Mouse (Mus musculus) right cerebral cortex, adult 18-20 months (tissue): ENCODE data around the gene Dok3.
"Not testable (repeated sequence)": the region's sequence is repeated elsewhere in the genome, so short reads cannot be mapped to it uniquely, and the experiment has no call there.

Source experiments
- DNase-seq: peaks from one replicate; pipeline ENCODE4 v3.0.0; 2022; ENCODE audit warnings: mixed read lengths

Dok3 gene

DNA sequence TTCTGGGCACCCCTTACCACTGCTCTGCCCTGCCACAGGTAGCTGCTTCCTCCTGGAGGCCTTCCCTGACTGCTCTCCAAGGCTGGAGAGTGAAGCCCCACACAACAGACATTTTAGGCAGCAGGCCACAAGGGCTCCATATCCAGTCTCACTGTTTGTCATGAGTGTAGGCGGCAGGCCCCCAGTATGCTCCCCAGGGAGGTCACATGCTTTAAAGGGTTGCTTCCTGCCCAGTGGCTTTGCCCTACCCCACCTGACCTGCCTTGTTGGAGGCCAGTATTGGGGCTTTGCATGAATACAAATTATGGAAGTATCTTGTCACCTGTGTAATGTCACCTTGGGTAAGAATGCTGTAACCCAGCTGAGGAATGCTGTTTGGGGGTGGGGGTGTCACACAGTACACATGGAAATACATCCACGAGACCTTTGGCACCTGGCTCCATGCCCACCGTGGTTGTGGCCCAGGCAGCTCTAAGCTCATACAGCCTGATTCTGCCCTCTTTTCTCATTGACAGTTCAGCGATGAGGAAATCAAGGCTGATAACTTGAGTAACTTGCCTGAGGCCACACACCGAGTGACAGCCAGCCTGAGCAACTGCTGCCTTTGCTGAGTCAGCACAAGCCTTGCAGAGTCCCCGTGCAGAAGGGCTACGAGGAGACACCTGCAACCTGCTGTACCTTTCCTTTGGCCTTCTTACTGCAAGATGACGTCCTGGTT lies at the start of gene Dok3:
TSS of gene Dok3 (minus strand) at position 99 of the 718 bp plus-strand sequence.
- DNase-seq = no peak

- no peak for DNase-seq
These were observed 49.0 kb upstream of the Dok3 start for GRCm38 (mm10) chr13:55578086-55578485.

DNA sequence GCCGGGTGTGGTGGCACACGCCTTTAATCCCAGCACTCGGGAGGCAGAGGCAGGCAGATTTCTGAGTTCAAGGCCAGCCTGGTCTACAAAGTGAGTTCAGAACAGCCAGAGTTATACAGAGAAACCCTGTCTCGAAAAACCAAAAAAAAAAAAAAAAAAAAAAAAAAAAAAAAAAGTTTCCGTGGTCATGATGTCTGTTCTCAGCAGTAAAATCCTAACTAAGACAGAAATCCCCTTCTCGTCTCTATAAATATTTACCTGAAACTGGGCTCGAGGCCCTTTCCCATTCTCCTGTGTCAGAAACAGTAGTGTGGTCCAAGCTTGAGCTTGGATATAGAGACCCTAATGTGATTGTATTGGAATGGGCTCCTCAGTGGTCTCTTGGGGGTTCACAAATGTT lies 47.8 kb upstream of the Dok3 start:
- not testable (repeated sequence) for DNase-seq

- no peak for DNase-seq
These were observed 46.8 kb upstream of the Dok3 start for GRCm38 (mm10) chr13:55575932-55576331.

- no peak for DNase-seq
These were observed 45.2 kb upstream of the Dok3 start for GRCm38 (mm10) chr13:55574321-55574720.

- no peak for DNase-seq
These were observed 44.3 kb upstream of the Dok3 start, which contains the start of gene Tmed9 for GRCm38 (mm10) chr13:55573432-55573831. TSS of gene Tmed9 (plus strand) at chr13:55573732.

DNA sequence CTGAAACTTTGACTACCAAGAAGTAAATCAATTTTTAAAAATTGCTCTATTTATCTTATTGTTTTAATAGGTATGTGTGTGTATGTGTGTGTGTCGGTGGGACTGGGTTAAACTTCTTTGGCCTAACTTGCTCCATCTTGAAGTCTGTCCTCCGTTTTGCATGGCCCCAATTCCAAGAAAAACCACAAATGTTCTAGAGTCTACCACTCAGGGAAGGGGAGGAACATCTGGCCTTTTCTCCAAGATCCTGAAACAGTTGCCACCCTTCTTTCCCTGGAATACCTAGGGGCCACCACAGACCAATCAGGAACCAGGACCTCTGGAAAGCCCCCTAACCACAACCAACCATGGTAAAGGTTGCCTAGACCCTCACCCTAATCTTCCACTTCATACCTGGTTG lies 42.9 kb upstream of the Dok3 start:
- DNase-seq = no peak

DNA sequence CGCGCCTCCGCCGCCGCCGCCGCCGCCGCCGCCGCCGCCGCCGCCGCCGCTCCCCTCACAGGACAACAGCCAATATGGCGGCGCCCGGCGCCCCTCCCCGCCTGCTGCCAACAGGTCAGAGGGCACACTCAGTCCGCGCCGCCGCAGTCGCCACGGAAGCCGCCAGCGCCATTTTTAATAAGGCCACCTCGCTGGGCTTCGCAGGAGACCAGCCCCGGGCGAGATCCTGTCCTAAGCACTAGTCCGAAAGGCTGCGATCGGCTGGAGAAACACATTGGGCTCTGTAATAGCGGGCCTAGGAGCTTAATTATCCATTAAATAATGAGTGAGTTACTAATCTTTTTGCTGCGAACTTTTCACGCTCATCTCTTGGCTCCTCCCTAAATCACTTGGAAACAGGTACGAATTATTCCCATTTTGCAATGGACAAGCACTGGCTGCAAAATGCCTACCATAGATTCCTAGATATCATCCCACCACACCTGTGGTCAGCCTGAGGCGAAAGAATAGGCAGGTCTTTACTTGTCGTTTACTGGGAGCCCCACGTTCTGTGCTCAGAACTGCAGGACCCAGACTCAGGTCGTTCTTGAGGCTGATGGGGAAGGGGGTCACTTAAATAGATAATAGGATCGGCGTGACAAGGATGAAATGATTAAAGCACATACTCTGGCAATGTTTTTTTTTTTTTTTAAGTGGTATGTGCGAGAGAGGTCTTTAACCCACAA lies 42.1 kb upstream of the Dok3 start, which contains the start of gene Fam193b:
TSS of gene Fam193b (minus strand) at position 94 of the 725 bp plus-strand sequence.
- DNase-seq = peak; percentile 94

GRCm38 (mm10) chr13:55570286-55570973 lies 41.3 kb upstream of the Dok3 start:
- no peak for DNase-seq

DNA sequence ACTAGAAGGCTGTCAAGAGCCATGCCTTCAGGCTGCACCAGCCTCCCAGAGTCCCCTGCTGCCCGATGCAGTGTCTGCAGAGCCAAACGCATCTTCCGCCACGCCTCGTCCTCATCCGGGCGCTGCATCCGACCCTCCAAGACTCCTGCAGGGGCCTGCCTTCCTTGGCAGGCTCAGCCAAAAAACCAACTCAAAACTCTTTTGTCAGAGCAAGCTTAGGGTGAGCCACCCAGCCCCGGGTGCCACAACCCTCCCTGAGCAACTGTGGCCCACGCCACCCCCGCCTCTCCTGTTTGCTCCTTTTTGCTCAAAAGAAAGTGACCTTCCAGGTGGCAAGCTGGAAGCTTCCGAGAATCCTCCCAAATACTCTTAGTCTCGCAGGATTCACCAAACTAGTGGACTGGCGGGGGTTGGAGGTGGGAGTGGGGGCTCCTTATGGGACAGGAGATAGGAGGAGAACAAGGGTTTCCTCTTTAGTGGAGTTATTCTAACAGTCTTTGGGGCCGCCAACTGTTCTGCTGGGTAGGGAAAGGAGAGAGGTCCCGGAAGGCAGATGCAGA lies 40.7 kb upstream of the Dok3 start:
- no peak for DNase-seq

DNA sequence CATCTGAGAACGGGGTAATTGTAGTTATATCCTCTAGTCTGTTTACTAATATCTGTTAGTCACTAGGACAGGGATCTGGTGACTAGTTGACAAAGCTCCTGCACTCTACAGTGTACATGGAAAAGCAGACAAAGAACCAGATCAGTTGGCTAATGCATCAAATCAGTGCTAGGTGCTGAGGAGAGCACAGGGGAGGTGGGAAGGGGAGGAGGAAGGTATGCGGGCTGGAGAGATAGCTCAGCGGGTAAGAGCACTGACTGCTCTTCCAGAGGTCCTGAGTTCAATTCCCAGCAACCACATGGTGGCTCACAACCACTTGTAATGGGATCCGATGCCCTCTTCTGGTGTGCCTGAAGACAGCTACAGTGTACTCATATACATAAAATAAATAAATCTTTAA lies 39.4 kb upstream of the Dok3 start:
- DNase-seq = not testable (repeated sequence)

DNA sequence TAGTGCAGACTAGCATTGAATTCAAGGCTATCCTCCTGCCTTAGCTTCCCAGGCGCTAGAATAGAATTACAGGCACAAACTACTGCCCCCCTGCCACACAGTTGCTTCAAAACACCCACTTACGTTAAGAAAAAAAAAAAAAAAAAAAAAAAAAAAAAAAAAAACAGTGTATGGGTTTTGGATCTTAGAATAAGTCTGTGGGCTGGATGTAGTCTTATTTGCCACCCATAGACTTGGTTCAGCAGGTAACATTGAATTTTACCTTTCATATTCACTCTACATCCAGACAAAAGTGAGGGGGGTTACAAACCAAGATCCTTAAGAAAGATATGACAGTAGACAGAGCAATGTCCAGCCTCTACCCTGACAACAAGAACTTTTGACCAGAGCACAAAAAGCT lies 38.9 kb upstream of the Dok3 start:
- DNase-seq = no peak

GRCm38 (mm10) chr13:55567001-55567400 lies 37.9 kb upstream of the Dok3 start:
- no peak for DNase-seq

DNA sequence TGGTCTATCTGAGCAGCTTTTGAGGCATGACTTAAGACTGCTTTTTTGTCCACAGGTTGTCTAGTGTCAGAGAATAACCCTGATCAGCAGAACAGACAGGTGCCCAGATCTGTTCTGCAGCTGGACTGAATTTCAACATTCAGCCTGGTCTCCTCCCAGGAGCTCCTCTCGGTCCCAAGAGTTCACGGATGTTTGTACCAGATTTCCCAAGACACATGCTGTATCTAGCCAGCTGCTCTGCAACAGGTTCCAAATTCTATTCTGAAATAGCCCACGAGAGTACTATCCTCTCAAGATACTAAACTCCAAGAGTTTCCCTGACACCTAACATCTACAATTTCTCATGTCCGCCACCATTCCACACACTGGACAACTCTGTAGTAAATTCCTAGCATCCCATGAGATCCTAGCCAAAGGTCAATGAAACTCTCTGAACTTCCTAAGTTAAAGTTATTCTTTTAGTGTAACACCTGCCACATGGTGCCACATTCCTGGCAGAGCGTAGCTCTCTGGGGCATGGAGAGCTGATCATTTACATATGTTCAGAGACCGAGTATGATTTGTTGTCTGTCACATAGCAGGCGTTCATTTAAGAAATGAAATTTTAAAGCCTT lies 34.3 kb upstream of the Dok3 start:
- no peak for DNase-seq

- no peak for DNase-seq
These were observed 28.4 kb upstream of the Dok3 start for GRCm38 (mm10) chr13:55557499-55557898.

GRCm38 (mm10) chr13:55555921-55556320 lies 26.8 kb upstream of the Dok3 start:
- DNase-seq = no peak

DNA sequence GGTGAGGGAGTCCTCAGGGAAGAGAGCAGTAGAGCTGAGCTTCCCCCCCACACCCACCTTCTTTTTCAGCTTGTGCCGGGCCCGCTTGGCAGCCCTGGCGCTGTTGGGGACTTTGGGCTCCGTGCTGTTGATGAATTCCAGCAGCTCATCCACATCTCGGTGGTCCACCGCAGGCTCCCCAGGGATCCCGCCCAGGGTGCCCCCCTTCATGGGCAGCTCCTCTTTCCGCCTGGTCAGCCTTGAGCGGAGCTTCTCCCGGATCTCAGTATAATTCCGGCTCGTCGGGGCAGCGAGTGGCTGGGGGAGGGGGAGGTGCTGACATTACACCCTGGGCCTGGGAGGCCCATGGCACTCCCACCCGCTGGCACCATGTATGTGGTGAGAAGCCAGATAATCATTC lies 20.0 kb upstream of the Dok3 start:
- DNase-seq = no peak

GRCm38 (mm10) chr13:55548426-55548825 lies 19.3 kb upstream of the Dok3 start:
- no peak for DNase-seq

GRCm38 (mm10) chr13:55547916-55548315 lies 18.8 kb upstream of the Dok3 start:
- no peak for DNase-seq

GRCm38 (mm10) chr13:55544792-55545191 lies 15.7 kb upstream of the Dok3 start:
- no peak for DNase-seq

DNA sequence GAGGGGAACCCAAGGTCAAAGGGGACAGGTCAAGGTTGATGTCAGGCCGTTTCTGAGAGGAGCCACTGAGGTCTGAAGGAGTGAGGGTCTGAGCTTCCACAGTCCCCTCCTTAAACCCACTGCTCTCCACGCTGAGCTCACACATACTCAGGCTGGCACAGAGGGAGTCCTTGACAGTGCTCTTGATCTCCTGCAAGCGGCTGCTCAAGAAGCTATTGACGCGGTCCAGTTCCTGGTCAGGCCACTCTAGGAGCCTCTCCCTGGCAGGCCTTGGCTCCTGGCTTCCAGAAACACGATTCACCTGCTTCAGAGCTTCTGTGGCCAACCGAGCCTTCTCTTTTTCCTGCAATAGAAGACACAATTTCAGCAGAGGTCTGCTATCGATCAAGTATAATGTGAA lies 14.4 kb upstream of the Dok3 start:
- no peak for DNase-seq

DNA sequence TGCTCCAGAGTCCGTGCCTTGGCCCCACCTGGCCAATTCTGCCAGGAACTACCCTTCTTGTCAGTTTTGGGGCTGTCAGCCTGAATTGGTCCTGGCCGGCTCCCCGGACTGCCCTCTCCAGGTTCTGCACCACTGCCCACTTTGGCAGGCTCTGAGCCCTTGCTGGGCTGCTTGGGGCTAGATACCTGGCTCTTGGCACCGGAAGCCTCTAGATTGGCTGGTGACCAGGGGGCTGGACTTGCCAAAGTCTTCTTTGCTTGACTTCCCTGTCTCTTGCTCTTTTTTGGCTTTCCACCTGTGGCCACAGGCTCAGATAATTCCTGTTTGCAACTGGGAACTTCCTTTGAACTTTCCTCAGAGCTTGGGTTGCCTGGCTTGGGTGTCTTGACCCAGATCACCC lies 13.8 kb upstream of the Dok3 start:
- DNase-seq = no peak

DNA sequence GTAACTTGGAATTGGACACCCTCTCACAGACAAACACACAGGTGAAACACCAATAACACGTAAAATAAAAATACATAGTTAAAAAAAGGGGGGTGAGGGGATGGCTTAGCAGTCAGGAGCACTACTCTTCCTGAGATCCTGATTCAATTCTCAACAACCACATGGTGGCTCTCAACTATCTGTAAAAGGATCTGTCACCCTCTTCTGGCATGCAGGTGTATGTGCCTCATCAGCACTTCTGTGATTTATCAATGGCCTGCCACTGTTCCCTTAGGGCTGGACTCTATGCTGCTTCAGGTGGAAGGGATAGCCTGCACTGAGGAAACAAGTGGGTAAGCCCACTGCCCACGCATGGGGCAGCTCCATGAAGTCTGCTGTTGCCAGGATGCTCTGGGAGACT lies 11.8 kb upstream of the Dok3 start:
- peak; percentile 53 for DNase-seq
